Mouse (Mus musculus): ENCODE results near the gene Apba2.

The Apba2 gene

DNA sequence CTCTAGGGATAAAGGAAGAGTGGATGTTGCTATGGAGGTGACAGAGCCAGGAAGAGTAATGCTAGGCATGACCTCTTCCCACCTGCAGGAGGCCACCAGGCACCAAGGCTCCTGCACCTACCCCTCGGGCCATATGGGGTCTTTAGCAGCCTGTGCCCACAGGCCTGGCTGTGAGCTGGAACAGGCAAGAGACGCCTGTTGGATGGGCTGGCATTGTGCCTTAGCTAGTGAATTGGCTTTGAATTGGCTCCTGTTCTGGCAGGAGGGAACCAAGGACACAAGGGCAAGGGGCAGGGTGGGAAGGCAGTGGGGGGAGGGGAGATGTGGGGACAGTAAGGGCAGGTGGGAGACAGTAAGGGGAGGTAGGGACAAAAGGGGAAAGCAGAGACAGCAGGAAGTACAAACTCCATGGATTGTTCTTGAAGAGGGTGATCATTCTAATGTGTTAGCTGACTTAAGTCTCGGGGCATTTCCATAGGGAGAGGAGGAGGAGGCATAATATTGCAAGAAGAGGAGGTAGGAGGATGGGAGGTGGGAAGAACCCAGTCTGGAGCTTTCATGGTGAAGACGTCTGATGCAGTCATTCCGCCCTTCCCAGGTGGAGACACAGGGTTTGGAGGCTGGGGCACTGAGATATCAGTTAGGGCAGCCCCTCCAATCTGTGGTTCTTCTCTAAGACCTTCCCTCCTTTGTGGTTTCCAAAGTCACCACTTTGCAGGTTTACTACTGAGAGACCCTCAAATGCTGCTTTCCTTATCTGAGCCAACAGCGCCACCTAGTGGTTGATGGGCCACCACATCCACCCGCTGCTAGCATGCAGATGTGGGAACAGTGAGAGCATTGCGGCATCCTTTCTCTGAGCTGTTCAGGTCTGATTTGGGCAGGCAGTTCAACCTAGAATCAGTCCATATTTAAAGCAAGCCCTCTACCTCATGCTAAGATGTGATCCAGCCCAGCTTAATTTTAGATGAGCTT is 240.1 kb downstream of the Apba2 start:
- DNase-seq, result peak; percentile 91

DNA sequence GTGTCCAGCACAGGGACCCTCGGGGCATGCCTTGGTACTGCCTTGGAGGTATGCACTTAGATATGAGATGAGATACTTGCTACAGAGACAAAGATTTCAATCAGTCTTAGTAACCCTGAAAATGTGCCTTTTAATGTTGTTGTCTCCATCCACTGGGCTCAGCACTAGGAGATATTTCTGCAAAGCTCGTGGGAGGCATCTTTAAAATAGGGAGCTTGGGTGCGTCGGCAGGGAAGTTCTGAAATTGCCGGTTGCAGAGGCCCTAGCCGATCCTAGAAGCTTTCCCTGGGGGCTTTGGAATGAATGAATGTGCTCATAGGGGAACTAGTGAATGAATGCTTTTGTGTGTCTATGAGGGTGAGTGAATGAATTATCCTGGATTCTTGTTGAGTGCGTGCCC is 242.1 kb downstream of the Apba2 start:
- no peak for DNase-seq

DNA sequence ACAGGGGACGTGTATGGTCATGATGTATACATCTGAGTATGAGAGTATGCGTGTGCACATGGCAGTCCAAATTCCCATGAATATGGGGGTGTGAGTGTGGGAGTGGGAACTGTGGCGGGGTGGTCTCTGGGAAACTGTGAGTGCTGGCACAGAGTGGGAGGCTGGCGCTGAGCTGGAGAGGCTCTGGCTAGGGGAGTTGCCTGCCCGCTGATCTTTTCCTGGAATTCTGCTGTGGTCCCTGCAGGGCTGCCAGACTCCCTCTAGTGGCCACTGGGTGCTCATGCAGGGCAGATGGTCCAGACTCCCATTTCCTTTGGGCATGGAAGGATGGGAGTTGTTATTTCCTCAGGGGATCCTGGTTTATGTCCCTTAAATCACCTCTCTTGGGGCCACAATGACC is 250.0 kb downstream of the Apba2 start:
- DNase-seq, result peak; percentile 40

DNA sequence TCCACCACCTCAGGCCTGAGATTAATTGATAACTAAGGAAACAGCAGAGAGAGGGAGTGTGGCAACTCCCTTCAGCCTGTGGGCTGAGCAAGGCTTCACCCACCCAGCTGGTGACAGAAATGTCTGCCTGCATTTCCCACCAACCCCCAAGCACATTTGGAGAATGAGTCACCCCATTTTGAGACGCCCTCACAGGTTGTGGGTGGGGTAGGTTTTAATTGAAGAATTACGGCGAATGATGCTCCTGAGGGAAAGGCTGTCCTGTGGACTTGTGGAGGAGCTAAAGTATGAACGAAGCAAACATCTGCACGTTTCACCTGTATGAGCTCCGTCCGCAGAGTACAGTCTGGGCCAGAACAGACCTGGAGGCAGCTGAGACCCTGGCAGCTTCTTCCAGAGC is 250.6 kb downstream of the Apba2 start:
- no peak for DNase-seq

DNA sequence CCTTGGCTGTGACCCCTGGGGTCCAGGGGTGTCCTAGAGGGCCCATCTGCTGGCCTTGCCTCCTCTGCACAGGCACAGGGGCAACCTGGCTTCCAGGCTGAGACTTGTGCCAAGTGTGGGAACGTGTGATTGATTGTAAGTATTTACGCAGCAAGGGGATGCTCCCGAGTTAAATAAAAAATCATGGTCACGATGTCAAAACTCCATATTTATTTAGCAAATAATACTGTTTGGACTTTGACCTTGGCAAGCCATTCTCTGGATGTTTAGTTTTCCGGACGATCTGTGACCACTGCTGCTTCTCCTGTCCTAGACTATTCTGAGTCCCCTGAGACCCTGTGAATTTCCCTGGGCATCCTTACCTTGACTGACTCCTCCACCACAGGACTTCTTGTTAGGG is 252.2 kb downstream of the Apba2 start:
- no peak for DNase-seq

DNA sequence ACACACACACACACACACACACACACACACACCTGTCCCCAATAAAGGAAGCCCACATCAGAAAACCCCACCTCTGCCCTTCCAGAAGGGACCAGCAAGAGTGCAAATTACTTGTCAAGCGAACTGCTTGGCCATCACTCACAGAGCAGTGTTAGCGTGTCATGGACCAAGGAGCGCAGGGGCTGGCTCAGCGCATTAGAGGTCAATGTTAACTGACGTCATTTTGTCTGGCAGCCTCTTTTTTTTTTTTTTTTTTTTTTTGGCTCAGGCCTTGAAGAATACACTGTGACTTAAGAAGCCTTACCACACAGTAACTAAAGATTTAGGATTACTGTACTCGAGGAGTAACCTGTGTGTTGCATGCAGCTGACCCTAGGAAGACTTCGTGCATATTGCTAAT is 252.7 kb downstream of the Apba2 start:
- DNase-seq, result no peak

DNA sequence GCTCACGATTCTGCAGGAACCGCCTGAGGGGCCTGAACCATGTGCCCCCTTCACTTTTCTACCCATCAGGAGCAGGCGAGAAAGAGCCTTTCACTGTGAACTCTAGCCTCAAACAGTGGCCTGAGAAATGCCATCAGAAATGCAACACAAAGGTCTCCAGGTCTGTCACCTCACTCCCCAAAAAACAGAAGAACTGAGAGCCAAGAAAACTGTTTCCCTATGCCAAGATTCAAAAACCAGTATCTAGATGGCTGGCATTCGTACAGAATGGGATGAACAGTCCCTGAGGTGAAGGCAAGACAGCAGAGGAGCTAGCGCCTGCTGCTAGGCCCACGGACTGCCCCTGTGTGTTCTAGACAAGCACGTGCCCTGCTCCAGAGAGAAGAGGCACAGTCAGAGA is 253.6 kb downstream of the Apba2 start:
- DNase-seq, result no peak

DNA sequence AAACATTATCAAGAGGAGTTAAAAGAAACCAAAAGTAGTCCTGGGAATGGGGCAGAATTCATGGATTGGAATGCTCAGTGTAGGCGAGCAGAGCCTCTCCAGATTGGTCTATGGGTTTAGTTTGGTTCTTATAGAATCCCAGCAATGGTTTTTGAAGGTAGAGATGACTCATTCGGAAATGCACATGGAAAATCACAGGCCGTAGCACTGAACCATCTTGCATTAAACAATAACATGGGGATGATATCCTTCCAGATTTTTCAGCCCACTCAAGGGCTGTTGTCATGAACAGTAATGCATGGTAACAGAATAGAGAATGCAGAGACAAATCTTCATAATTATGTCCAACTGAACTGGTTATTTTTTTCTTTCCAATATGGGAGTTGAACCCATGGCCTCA is 264.1 kb downstream of the Apba2 start:
- DNase-seq, result no peak

DNA sequence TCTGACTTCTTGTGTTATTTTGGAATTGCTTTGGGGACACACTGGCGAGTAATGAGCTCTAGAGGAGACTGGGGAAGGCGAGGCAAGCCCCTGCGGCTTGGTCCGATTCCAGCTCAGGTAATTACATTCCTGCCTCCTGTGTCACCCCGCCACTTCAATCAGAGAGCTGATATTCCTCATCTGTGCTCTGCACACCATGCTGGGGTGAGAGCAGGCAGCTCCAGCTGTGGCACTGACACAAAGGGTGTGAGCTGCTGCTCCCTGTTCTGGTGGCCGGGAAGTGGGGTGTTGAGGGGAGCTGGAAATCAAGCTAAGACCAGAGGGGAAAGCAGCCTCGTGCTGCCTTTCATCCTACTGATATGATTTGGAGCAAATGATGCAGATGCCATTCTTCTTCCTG is 268.3 kb downstream of the Apba2 start:
- no peak for DNase-seq

DNA sequence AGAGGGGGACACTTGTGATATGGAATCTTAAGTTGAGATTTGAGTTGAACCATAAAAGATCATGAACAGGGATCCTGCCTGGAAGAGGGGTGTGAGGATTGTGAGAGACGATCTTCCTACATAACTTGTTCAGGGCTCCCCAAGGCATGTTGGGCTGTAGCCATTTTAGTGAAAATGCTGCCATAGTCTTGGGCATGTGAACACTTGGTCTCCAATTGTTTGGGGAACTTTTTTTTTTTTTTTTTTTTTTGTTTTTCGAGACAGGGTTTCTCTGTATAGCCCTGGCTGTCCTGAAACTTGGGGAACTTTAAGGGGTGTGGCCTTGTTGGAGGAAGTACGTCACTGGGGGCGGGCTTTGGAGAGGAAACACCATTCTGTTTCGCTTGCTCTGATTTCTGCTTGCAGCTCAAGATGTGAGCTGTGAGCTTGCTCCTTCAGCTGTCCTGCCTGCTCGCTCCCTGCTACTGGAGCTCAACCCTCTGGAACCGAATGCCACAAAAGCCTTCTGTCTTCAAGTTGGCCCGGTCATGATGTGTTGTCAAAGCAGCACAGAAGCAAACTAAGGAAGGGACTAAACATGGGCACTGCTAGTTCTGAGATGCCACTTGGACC is 269.4 kb downstream of the Apba2 start:
- no peak for DNase-seq

DNA sequence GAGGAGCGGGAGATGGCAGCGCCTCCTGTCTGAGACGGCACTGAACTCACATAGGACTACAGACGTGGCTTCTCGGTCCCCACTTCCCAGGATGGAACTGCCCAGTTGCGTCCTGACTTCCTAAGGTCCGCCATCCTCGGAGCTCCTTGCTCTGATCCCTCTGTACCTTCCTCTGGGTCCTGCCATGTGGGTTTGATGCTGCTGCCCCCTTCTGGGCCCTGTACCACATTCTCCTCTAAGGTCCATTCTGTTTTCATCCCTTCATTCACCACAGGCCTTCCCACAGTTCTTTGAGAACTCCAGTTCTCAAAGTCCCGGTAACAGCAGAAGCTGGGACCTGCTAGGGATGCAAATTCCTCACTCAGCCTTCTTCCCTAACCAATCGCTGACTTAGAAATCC is 272.0 kb downstream of the Apba2 start:
- DNase-seq, result no peak

DNA sequence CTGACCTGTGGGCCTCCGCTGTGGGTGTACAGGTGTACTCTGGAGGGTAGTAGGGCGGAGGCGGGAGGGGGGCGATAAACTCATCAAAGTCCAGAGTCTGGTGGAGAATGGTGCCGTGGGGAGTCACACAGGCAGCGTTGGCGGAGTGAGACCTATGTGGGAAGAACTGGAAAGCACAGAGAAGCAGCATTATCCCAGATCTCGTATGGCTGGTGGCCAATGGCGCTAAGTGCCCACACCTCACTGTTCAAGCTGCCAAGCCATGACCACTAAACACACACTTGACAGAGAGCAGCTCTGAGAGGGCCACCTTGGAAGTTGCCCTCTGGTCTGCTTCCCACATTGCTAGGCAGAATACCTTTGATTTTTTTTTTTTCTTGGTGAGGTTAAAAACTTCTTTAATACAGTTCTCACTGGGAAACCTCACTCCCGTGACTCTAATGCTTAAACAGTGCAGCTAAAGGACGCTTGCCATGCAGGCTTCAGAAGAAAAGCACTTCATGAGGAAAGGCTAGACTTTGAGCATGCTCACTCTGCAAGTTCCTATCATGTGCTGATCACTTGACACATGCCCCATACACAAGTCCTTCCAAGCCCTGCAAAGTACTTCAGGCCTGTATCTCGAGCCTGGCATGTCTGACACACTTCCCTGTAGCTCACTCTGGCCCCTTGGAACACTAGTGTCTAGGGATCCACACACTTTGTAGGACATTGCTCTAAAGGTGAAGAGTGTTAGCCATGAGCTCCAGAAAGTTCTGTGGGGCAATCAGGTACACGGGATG is 275.4 kb downstream of the Apba2 start:
- no peak for DNase-seq

DNA sequence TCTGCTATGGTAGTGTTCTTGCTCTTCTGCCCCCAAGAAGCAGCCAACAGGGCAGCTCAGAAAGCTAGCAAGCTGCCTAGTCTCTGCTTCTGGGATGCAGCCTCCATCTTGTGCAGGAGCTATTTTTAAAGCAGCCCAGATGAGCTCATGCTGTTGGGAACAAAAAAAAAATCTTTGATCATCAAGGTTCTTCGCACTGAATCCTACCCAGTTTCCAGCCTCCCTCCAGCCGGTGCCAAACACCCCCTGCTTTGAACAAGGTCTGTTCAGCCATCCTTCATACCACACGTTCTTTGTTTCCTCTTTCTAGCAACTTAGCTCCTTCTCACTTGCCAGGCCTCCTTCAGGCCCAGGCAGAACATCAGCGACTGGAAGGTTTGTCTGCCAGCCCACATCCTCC is 278.0 kb downstream of the Apba2 start:
- DNase-seq, result no peak

DNA sequence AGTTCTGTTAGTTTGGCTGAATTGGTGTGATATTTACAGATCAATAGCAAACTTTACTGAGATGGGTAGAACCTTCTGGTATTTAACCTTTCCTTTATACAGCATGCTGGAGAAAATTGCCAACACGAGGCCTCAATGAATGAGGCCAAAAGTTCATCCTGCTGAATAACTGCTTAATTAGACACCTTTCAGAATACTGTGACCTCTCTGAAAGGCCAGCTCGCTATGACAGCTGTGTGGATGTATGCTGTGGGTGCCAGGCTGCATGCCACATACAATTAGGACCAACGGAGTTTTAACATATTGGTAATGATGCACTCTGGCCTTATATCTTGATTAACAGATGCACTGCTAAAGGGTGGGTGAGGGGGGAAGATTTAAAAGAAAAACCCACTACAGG is 283.5 kb downstream of the Apba2 start:
- no peak for DNase-seq

DNA sequence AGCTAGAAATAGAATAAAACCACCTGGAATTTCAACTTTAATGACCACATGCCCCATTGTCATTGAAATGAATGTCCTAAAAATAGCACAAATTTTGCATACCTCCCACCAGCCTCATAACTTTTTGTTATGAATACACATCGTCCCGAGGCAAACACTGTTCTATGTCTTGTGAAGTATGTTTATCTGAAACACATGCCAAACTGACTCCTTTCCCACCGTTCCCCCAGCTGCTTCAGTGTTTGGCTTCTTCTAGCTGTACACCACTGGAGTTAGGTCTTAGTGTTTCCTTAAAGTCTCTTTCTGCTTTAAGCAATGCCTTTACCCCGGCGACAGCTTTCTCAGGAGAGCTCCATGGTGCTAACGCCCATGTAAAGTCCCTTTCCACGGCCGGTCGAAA is 289.6 kb downstream of the Apba2 start:
- DNase-seq, result no peak

DNA sequence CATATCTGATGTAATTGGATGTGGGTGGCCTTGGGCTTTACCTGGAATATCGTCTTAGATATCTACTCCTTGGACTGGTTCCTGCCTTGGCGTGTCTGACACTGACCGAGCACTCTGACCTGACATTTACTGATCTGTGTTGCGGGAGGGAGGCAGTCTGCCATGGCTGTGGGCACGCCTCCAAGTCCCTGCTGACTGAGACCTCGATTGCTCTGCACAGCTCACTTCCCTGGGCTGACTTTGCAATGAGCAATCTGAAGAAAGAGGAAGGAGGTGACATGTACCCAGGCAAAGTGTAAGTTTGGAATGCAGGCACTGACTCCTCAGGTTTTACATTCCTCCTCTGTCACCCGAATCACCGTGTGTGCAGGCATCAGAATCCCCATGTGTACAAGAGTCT is 290.5 kb downstream of the Apba2 start:
- no peak for DNase-seq

DNA sequence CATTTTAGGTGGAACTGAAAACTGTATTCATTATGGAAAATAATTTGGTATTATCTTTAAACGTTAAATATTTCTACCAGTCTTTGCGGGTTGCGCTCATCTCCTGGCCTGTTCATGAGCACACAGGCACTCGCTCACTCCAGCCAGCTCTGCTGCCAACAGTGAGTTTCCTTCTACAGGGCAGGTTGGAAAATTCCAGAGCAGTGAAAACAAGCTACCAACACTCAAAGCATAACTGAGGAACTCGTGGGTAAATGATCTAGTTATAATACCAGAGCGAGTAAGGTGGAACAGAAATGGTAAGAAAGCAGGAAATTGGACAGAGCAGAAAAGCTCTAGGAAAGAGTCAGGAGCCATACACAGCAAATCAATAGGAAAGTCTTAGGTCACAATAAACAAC is 294.0 kb downstream of the Apba2 start:
- no peak for DNase-seq
